Mouse (Mus musculus) lung, postnatal 10 days (tissue): Measurements from ENCODE around the gene Strap.

Experiments used
- DNase-seq: peaks from one replicate; pipeline ENCODE4 v3.0.0; 2021

The Strap gene

DNA sequence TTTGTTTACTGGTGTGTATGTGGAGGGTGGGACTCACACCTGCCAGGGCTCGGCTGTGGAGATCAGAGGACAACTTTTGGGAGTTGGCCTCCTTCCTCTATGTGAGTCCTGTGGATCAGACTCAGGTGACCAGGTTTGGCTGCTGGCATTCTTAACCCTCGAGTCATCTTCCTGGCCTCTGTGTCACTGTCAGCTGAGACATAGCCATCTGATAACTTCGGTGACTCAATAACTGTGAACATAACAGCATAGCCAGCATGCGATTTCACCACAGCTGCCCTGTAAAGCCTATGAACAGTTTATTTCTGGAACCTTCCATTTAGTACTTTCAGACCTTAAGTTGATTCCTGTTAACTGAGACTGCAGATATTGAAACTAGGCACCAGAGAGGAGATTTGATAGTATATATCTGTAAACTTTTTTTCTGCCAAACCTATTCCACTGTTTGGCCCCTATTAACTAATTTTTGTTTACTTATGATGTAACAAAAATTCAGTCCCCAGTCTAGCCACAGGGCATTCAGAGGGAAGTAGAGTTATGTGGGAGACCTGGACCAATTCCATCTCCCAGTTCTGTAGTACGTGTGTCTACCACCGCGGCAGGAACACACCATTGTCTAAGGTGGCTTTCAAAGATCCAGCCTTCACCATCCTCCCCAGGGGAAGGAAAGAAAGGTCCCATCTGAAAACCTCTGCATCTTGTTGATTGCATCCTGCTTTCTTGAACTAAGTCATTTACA lies 49.2 kb downstream of the Strap start:
- no peak for DNase-seq

DNA sequence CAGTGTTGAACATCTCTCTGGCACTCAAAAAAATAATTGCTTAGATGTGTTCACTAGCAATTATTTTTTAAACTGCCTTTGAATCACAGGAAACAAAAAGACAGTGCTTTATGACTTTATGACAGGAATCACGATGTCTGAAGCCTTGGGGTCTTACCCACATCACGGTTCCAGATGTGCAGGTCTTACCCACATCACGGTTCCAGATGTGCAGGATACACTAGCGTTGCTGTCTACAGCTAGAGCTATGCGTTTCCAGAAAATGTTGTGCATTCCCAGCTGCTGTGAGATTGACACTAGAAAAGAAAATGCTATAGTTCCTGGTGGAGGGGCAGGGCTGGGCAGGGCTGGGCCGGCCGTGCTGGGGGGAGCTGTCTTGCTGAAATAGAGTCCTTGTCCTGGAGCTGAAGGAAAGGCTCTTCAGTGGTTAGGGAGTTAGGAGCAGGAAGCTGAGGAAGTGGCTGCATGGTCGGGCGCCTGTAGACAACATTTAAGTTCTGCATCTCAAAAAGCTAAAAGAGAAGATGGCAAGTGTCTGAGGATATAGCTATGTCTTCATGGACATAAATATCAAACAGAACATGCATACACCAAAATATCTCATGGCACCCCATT lies 54.2 kb downstream of the Strap start:
- no peak for DNase-seq

DNA sequence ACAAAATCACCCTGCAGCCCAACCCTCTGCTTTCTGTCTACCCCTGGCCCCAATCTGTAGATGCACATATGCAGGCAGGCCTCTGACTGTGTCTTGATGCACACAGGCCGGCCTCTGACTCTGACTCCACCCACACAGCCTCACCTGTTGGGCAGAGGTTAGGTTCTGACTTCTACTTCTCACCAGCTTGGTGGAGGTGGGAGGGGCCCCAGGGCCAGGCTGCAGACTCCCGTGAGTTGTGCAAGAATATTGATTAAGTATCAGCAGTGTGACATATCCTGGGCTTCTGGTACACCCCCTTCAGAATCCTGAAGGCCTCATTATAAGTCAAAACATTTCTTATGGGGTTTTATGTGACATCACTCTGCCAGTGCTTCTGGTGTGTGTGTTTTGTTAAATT lies 54.8 kb downstream of the Strap start:
- no peak for DNase-seq

DNA sequence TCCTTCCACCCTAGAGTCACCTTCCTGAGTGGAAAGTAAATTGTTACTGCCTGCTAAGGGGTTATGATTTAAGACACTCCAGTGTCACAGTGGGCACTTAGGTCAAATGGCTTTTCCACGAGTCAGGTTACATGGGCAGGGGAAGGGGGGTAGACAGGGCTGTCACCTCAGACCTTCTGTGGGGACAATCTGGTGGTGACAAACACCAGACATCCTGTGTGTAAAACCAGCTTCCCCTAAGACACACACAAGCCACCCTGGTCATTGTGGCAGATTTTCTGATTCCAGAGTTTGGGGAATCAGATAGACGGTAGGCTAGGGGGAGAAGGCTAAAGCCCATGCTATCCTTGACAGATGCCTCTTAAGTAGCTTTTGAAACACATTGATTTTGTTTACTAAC lies 60.6 kb downstream of the Strap start:
- no peak for DNase-seq

DNA sequence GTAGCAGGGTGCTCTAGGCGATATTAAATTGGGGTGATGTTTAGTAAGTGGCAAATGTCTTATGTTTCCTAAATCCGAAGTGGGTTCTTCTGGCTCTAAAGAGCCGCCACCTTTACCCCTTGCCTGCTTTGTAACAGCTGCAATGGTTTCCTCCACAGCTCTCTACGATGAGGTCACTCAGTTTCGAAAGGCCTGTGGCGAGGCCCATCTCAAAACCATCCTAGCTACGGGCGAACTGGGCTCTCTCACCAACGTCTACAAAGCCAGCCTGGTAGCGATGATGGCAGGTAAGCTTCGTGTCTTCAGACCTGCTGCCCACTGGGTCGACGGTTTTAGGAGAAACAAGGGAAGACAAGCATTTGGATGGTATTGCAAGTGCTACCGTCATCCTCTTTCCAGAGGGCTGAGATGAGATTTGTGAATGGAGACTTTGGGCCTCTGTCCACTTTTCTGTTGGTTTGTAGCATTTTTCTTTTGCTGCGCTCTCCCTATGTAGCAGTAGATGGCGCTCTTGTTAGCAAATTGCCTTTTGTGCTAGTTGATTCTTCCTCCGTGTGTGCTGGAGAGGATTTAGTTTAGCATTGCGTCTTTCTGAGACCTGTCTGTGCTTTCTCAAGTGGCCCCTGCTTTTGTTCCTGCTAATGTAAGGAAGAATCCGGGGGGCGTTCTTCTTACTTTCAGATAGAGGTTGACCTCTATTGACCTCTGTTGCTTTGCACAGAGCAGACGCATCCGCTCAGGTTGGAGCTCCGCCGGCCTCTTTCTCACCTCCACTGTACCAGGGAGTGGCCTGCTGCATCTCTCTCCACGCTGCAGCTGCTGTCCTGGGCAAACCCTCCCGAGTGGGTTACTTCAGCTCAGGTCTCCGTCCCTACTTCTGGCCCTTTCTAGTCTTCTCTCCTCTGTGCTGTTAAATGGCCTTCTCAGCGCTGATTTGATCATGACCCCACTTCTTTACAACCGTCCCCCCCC lies 62.0 kb downstream of the Strap start:
- peak; percentile 16 for DNase-seq

DNA sequence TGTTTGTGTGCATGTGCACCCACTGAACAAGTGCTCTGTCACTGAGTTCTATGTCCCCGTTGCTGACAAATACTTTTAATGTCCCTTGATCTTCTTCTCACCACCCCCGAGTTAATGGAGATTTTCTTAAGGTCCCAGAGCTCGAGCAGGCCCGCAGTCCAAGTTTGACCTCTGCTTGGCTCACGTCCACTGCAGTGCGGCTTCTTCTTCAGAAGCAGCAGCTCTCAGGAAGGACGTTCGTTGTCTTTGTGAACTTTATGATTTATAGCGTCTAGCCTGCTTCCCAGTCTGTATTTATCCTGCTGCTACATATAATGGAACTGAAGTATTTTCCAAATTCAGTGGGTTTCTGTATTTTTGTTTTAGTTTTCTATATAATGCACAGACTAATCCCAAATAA lies 64.4 kb downstream of the Strap start:
- DNase-seq: no peak
